Mouse (Mus musculus): ENCODE measurements around the gene Ccdc163. TPM values are rescaled to one million over a fixed set of nuclear protein-coding genes. Genes with fewer than 3 reads are reported as not detected.

The Ccdc163 gene
- total and polyA plus RNA-seq, 3 experiments, result 15.3 to 27.9 (median 18.1) TPM

DNA sequence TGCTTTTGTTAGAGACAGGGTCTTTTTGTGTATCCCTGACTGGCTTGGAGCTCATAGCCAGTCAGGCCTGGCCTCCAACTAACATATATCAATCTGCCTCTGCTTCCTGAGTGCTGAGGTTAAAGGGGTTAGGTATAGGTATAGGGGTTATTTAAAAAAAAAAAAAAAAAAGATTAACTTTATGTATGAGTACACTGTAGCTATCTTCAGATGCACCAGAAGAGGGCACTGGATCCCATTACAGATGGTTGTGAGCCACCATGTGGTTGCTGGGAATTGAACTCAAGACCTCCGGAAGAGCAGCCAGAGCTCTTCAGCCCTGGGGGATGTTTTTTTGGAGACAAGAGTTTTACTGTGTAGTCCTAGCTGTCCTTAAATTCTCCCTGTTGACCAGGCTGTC is 46.3 kb upstream of the Ccdc163 start:
- Histone ChIP-seq H3K4me3 (replicated peaks in 1 of 3; ENCODE audit: low read depth in 2 of 3, low read length in 2 of 3, poor library complexity in 1 of 3) (no peak overlapping the region), H3K4me2 (ENCODE audit: insufficient read depth, low read depth, poor library complexity, severe bottlenecking) (no peak overlapping the region), H3K9me3 (replicated peaks; ENCODE audit: low read length) (no peaks in the 10 kb centered on the region), H3K4me1 (ENCODE audit: control insufficient read depth in 1 of 2, insufficient read depth in 2 of 2) (peaks cover 2 to 6% of the 10 kb centered on the region in 2 experiments; a peak in 2 of 4 replicates), H3K36me3 (replicated peaks in 1 of 2; ENCODE audit: control insufficient read depth in 1 of 2, insufficient read depth in 1 of 2, low read length in 1 of 2) (no peaks in the 10 kb centered on the region), H3K9ac (ENCODE audit: insufficient read depth, low read depth) (no peak overlapping the region), H3K27ac (ENCODE audit: insufficient read depth, low read depth) (no peak overlapping the region), H3K79me2 (replicated peaks; ENCODE audit: control insufficient read depth, extremely low read depth, insufficient read depth, poor library complexity, severe bottlenecking) (no peaks in the 10 kb centered on the region), H3K27me3 (replicated peaks) (no peaks in the 10 kb centered on the region)
- in situ Hi-C loops (cut with MboI; ENCODE audit: low pct_ligation_motif_present, low pct_unique_long_range_greater_than_20kb, low sequenced_read_pairs), result no loop called here
- dilution Hi-C loops (cut with MboI; ENCODE audit: extremely low pct_ligation_motif_present, extremely low pct_unique_long_range_greater_than_20kb, low sequenced_read_pairs), result no loop called here
- TF ChIP-seq ZMIZ1 (IDR thresholded peaks at IDR 0.05; ENCODE audit: low read depth, low read length) (no peak), CTCF (conservative IDR thresholded peaks at IDR 0.05 in 1 of 2, IDR thresholded peaks at IDR 0.05 in 1 of 2; ENCODE audit: low read depth in 2 of 2, low read length in 2 of 2) (peak in 1 of 2 experiments; percentile 24; a peak in 2 of 4 replicates), PAX5 (IDR thresholded peaks at IDR 0.05; ENCODE audit: low read length) (no peak), MAFK (IDR thresholded peaks at IDR 0.05; ENCODE audit: insufficient replicate concordance, low read length) (no peak), POLR2A (IDR thresholded peaks at IDR 0.05; ENCODE audit: low read depth, low read length) (no peak), MYC (IDR thresholded peaks at IDR 0.05; ENCODE audit: low read depth, low read length) (no peak), NELFE (IDR thresholded peaks at IDR 0.05; ENCODE audit: low read depth, low read length) (no peak), MXI1 (IDR thresholded peaks at IDR 0.05; ENCODE audit: low read depth, low read length) (no peak), NRF1 (IDR thresholded peaks at IDR 0.05; ENCODE audit: low read depth, low read length) (no peak), MAZ (IDR thresholded peaks at IDR 0.05; ENCODE audit: low read depth, low read length) (no peak), ZNF384 (IDR thresholded peaks at IDR 0.05; ENCODE audit: low read depth, low read length) (peak; percentile 33; the same call in 1 of the 2 replicates)
- no peak for DNase-seq (ENCODE audit: extremely low read depth)

GRCm38 (mm10) chr4:116666625-116667024 is 41.7 kb upstream of the Ccdc163 start:
- Histone ChIP-seq H3K9ac (ENCODE audit: insufficient read depth, low read depth) (no peak overlapping the region), H3K27ac (ENCODE audit: insufficient read depth, low read depth) (no peak overlapping the region), H3K4me1 (ENCODE audit: control insufficient read depth in 1 of 2, insufficient read depth in 2 of 2) (peaks cover 9 to 18% of the 10 kb centered on the region in 2 experiments), H3K79me2 (replicated peaks; ENCODE audit: control insufficient read depth, extremely low read depth, insufficient read depth, poor library complexity, severe bottlenecking) (no peaks in the 10 kb centered on the region), H3K27me3 (replicated peaks) (no peaks in the 10 kb centered on the region), H3K36me3 (replicated peaks in 1 of 2; ENCODE audit: control insufficient read depth in 1 of 2, insufficient read depth in 1 of 2, low read length in 1 of 2) (no peaks in the 10 kb centered on the region), H3K4me2 (ENCODE audit: insufficient read depth, low read depth, poor library complexity, severe bottlenecking) (no peak overlapping the region), H3K9me3 (replicated peaks; ENCODE audit: low read length) (no peaks in the 10 kb centered on the region), H3K4me3 (replicated peaks in 1 of 3; ENCODE audit: low read depth in 2 of 3, low read length in 2 of 3, poor library complexity in 1 of 3) (no peak overlapping the region)
- DNase-seq (ENCODE audit: extremely low read depth), result peak; percentile 50
- dilution Hi-C loops (cut with MboI; ENCODE audit: extremely low pct_ligation_motif_present, extremely low pct_unique_long_range_greater_than_20kb, low sequenced_read_pairs), result no loop called here
- TF ChIP-seq TCF12 (IDR thresholded peaks at IDR 0.05; ENCODE audit: low read depth, low read length) (0 out of 2 replicates have a peak, but pooled peaks have one; percentile 13), ELF1 (IDR thresholded peaks at IDR 0.05; ENCODE audit: low read depth, low read length) (no peak), ETS1 (conservative IDR thresholded peaks at IDR 0.05; ENCODE audit: low read depth, low read length) (peak; percentile 42; the same call in 1 of the 2 replicates)
- in situ Hi-C loops (cut with MboI; ENCODE audit: low pct_ligation_motif_present, low pct_unique_long_range_greater_than_20kb, low sequenced_read_pairs), result no loop called here

- peak; percentile 58 for DNase-seq (ENCODE audit: extremely low read depth)
- dilution Hi-C loops (cut with MboI; ENCODE audit: extremely low pct_ligation_motif_present, extremely low pct_unique_long_range_greater_than_20kb, low sequenced_read_pairs), result no loop called here
- no peak overlapping the region for H3K4me2 ChIP-seq (ENCODE audit: insufficient read depth, low read depth, poor library complexity, severe bottlenecking)
- H3K4me1 ChIP-seq (ENCODE audit: control insufficient read depth in 1 of 2, insufficient read depth in 2 of 2), result peaks cover 9 to 18% of the 10 kb centered on the region in 2 experiments
- in situ Hi-C loops (cut with MboI; ENCODE audit: low pct_ligation_motif_present, low pct_unique_long_range_greater_than_20kb, low sequenced_read_pairs), result no loop called here
- no peak overlapping the region for H3K4me3 ChIP-seq (replicated peaks in 1 of 3; ENCODE audit: low read depth in 2 of 3, low read length in 2 of 3, poor library complexity in 1 of 3)
- H3K27me3 ChIP-seq (replicated peaks), result no peaks in the 10 kb centered on the region
- H3K36me3 ChIP-seq (replicated peaks in 1 of 2; ENCODE audit: control insufficient read depth in 1 of 2, insufficient read depth in 1 of 2, low read length in 1 of 2), result no peaks in the 10 kb centered on the region
- no peaks in the 10 kb centered on the region for H3K79me2 ChIP-seq (replicated peaks; ENCODE audit: control insufficient read depth, extremely low read depth, insufficient read depth, poor library complexity, severe bottlenecking)
- H3K9me3 ChIP-seq (replicated peaks; ENCODE audit: low read length), result no peaks in the 10 kb centered on the region
- no peak overlapping the region; the same call in 1 of the 2 replicates for H3K27ac ChIP-seq (ENCODE audit: insufficient read depth, low read depth)
- H3K9ac ChIP-seq (ENCODE audit: insufficient read depth, low read depth), result no peak overlapping the region
- TF ChIP-seq HCFC1 (IDR thresholded peaks at IDR 0.05; ENCODE audit: low read depth, low read length) (no peak), E2F4 (IDR thresholded peaks at IDR 0.05; ENCODE audit: insufficient replicate concordance, low read depth, low read length) (no peak), ZNF384 (IDR thresholded peaks at IDR 0.05; ENCODE audit: low read depth, low read length) (peak; percentile 41; the same call in 1 of the 2 replicates), GABPA (IDR thresholded peaks at IDR 0.05; ENCODE audit: insufficient replicate concordance, low read depth, low read length) (no peak), MYC (IDR thresholded peaks at IDR 0.05; ENCODE audit: low read depth, low read length) (0 out of 2 replicates have a peak, but pooled peaks have one; percentile 12), ZC3H11A (IDR thresholded peaks at IDR 0.05; ENCODE audit: low read depth, low read length) (no peak), ETS1 (conservative IDR thresholded peaks at IDR 0.05; ENCODE audit: low read depth, low read length) (peak; percentile 69), JUN (IDR thresholded peaks at IDR 0.05; ENCODE audit: insufficient read depth, low read depth, low read length) (no peak), NELFE (IDR thresholded peaks at IDR 0.05; ENCODE audit: low read depth, low read length) (no peak), MXI1 (IDR thresholded peaks at IDR 0.05; ENCODE audit: low read depth, low read length) (0 out of 2 replicates have a peak, but pooled peaks have one; percentile 53), RCOR1 (conservative IDR thresholded peaks at IDR 0.05; ENCODE audit: low read depth, low read length) (peak; percentile 47; the same call in 1 of the 2 replicates), CHD1 (IDR thresholded peaks at IDR 0.05; ENCODE audit: low read depth, low read length) (no peak), MAFK (IDR thresholded peaks at IDR 0.05; ENCODE audit: insufficient replicate concordance, low read length) (no peak), NRF1 (IDR thresholded peaks at IDR 0.05; ENCODE audit: low read depth, low read length) (no peak), KAT2A (IDR thresholded peaks at IDR 0.05; ENCODE audit: insufficient replicate concordance, low read length) (no peak), USF1 (IDR thresholded peaks at IDR 0.05; ENCODE audit: low read depth, low read length) (peak; percentile 3; the same call in 1 of the 2 replicates), POLR2A (IDR thresholded peaks at IDR 0.05; ENCODE audit: low read depth, low read length) (no peak), BHLHE40 (IDR thresholded peaks at IDR 0.05; ENCODE audit: low read depth, low read length) (peak; percentile 93)
Observed at GRCm38 (mm10) chr4:116668145-116668544, 40.2 kb upstream of the Ccdc163 start.
